Mouse (Mus musculus) erythroblast, embryonic 14.5 days (primary cell): Measurements from ENCODE around the gene Serac1.

ENCODE experiments used
- GATA1 ChIP-seq: IDR thresholded peaks from 2 replicates; pipeline ENCODE4 v1.6.1; 2012; ENCODE audit warnings: low read length, inconsistent platforms, mixed read lengths
- TAL1 ChIP-seq: IDR thresholded peaks from 3 replicates; pipeline ENCODE4 v1.6.1; 2012; ENCODE audit warnings: low read length, inconsistent platforms, mixed read lengths

- TF ChIP-seq GATA1 (no peak), TAL1 (no peak)
These were observed 73.7 kb downstream of the Serac1 start for GRCm38 (mm10) chr17:6005638-6006471.
